Mouse (Mus musculus) liver, embryonic 13.5 days (tissue): ENCODE results near the gene Pdcd2l. TPM values are rescaled to one million over a fixed set of nuclear protein-coding genes. Genes with fewer than 3 reads are reported as not detected.
"Not testable (repeated sequence)": the region's sequence is repeated elsewhere in the genome, so short reads cannot be mapped to it uniquely, and the experiment has no call there.

Experiments used
- ATAC-seq: fragments of 200-750 bp; cut with Nextera tagmentation; 2 replicates; pipeline ENCODE4 v1.8.0; 2017; ENCODE audit warnings: low read depth, mild to moderate bottlenecking, moderate number of reproducible peaks, moderate library complexity
- DNase-seq: peaks from one replicate; pipeline ENCODE4 v3.0.0; 2022
- H3K27ac ChIP-seq: fragments of 300-500 bp; sonication (generic); 2 replicates; pipeline ENCODE4 v1.5.1; 2015; ENCODE audit warnings: moderate library complexity, mild to moderate bottlenecking, inconsistent platforms
- H3K27me3 ChIP-seq: fragments of 300-500 bp; sonication (generic); 2 replicates; pipeline ENCODE4 v1.6.1; 2015; ENCODE audit warnings: mild to moderate bottlenecking, inconsistent platforms
- H3K36me3 ChIP-seq: fragments of 300-500 bp; sonication (generic); 2 replicates; pipeline ENCODE4 v1.6.1; 2015; ENCODE audit warnings: mild to moderate bottlenecking, inconsistent platforms
- H3K4me1 ChIP-seq: fragments of 300-500 bp; sonication (generic); replicated peaks from 2 replicates; pipeline ENCODE4 v1.6.1; 2015; ENCODE audit warnings: inconsistent platforms
- H3K4me2 ChIP-seq: fragments of 300-500 bp; sonication (generic); 2 replicates; pipeline ENCODE4 v1.6.1; 2015; ENCODE audit warnings: inconsistent platforms, mild to moderate bottlenecking, moderate library complexity
- H3K4me3 ChIP-seq: fragments of 300-500 bp; sonication (generic); replicated peaks from 2 replicates; pipeline ENCODE4 v1.5.1; 2015; ENCODE audit warnings: mild to moderate bottlenecking, inconsistent platforms
- H3K9ac ChIP-seq: fragments of 300-500 bp; sonication (generic); 2 replicates; pipeline ENCODE4 v1.6.1; 2015; ENCODE audit warnings: mild to moderate bottlenecking, inconsistent platforms
- H3K9me3 ChIP-seq: fragments of 300-500 bp; sonication (generic); replicated peaks from 2 replicates; pipeline ENCODE4 v1.6.1; 2016; ENCODE audit warnings: inconsistent platforms
- WGBS: fragments of 180-500 bp; shearing (Covaris S2); methylation state at CpG from one replicate; pipeline ENCODE4 v1.1.7; 2015; ENCODE audit not compliant: insufficient replicate concordance; 5-methylcytosine and 5-hydroxymethylcytosine counted together
- polyA plus RNA-seq: library from polyadenylated mRNA; unstranded; fragments of >200 nt; fragmentation: Nextera tagmentation; extraction: Ambion mirVana; gene quantifications from 2 replicates; pipeline ENCODE4 v1.2.1, GENCODE M21; 2015

Gene Pdcd2l
- polyA plus RNA-seq, 1 experiment from 2014 or later: 32.1 TPM

GRCm38 (mm10) chr7:34208027-34208745, 11.7 kb upstream of the Pdcd2l start:
- 83% methylated on average over 9 of the region's 9 CpGs for WGBS
- Histone ChIP-seq H3K27me3 (no peaks in the 10 kb centered on the region), H3K4me3 (no peak overlapping the region), H3K9me3 (no peaks in the 10 kb centered on the region), H3K27ac (no peak overlapping the region), H3K4me2 (no peak overlapping the region), H3K4me1 (no peaks in the 10 kb centered on the region), H3K36me3 (peaks cover 100% of the 10 kb centered on the region), H3K9ac (no peak overlapping the region)
- ATAC-seq: no peak
- no peak for DNase-seq

GRCm38 (mm10) chr7:34206331-34206730, 9.9 kb upstream of the Pdcd2l start:
- no peak overlapping the region for H3K27ac ChIP-seq
- 76% methylated on average over 6 of the region's 6 CpGs for WGBS
- H3K27me3 ChIP-seq: no peaks in the 10 kb centered on the region
- no peak overlapping the region for H3K4me2 ChIP-seq
- no peaks in the 10 kb centered on the region for H3K4me1 ChIP-seq
- DNase-seq (no peak), ATAC-seq (no peak)
- H3K9ac ChIP-seq: no peak overlapping the region
- peaks cover 100% of the 10 kb centered on the region for H3K36me3 ChIP-seq
- no peak overlapping the region for H3K4me3 ChIP-seq
- no peaks in the 10 kb centered on the region for H3K9me3 ChIP-seq

- H3K27ac ChIP-seq, DNase-seq, H3K9me3 ChIP-seq, H3K27me3 ChIP-seq, H3K4me1 ChIP-seq, ATAC-seq, H3K9ac ChIP-seq, H3K4me2 ChIP-seq, H3K4me3 ChIP-seq: not testable (repeated sequence)
- peaks cover 69% of the 10 kb centered on the region for H3K36me3 ChIP-seq
- WGBS: 88% methylated on average over 10 of the region's 10 CpGs
Measured at GRCm38 (mm10) chr7:34202147-34202546, 5.7 kb upstream of the Pdcd2l start.

- Histone ChIP-seq H3K9me3 (no peaks in the 10 kb centered on the region), H3K27ac (no peak overlapping the region), H3K4me1 (peaks cover 11% of the 10 kb centered on the region), H3K36me3 (peaks cover 56% of the 10 kb centered on the region), H3K4me3 (no peak overlapping the region), H3K9ac (no peak overlapping the region), H3K27me3 (no peaks in the 10 kb centered on the region), H3K4me2 (no peak overlapping the region)
- 84% methylated on average over 2 of the region's 2 CpGs for WGBS
- no peak for DNase-seq
- ATAC-seq: no peak
Measured at GRCm38 (mm10) chr7:34200829-34201228, 4.4 kb upstream of the Pdcd2l start.

- Histone ChIP-seq H3K4me1 (peaks cover 20% of the 10 kb centered on the region), H3K27ac (no peak overlapping the region), H3K27me3 (no peaks in the 10 kb centered on the region), H3K9me3 (no peaks in the 10 kb centered on the region), H3K9ac (no peak overlapping the region), H3K4me3 (no peak overlapping the region), H3K4me2 (no peak overlapping the region), H3K36me3 (peaks cover 39% of the 10 kb centered on the region)
- WGBS: 36% methylated on average over 3 of the region's 3 CpGs
- no peak for ATAC-seq
- DNase-seq: peak; percentile 50
Measured at GRCm38 (mm10) chr7:34198346-34198745, 1.9 kb upstream of the Pdcd2l start.

GRCm38 (mm10) chr7:34195632-34196031, 829 bp downstream of the Pdcd2l start:
- DNase-seq: no peak
- H3K9ac ChIP-seq: peak overlapping the region; percentile 92
- H3K9me3 ChIP-seq: no peaks in the 10 kb centered on the region
- 42% methylated on average over 3 of the region's 3 CpGs for WGBS
- no peaks in the 10 kb centered on the region for H3K27me3 ChIP-seq
- peaks cover 29% of the 10 kb centered on the region for H3K36me3 ChIP-seq
- H3K4me1 ChIP-seq: peaks cover 20% of the 10 kb centered on the region
- peak overlapping the region; percentile 80 for H3K4me2 ChIP-seq
- H3K27ac ChIP-seq: peak overlapping the region; percentile 84
- H3K4me3 ChIP-seq: peak overlapping the region; percentile 99
- peak; percentile 40; the same call in 1 of the 2 replicates for ATAC-seq

- H3K4me2 ChIP-seq: no peak overlapping the region
- H3K9me3 ChIP-seq: no peaks in the 10 kb centered on the region
- peaks cover 46% of the 10 kb centered on the region for H3K36me3 ChIP-seq
- 77% methylated on average over 6 of the region's 6 CpGs for WGBS
- no peak overlapping the region for H3K9ac ChIP-seq
- ATAC-seq: no peak
- no peak for DNase-seq
- H3K4me1 ChIP-seq: peaks cover 17% of the 10 kb centered on the region
- no peak overlapping the region for H3K27ac ChIP-seq
- H3K4me3 ChIP-seq: no peak overlapping the region
- H3K27me3 ChIP-seq: no peaks in the 10 kb centered on the region
Measured at GRCm38 (mm10) chr7:34192825-34193224, 3.6 kb downstream of the Pdcd2l start.

- Histone ChIP-seq H3K9me3 (no peaks in the 10 kb centered on the region), H3K36me3 (peaks cover 71% of the 10 kb centered on the region), H3K27me3 (no peaks in the 10 kb centered on the region), H3K9ac (no peak overlapping the region), H3K4me3 (no peak overlapping the region), H3K27ac (no peak overlapping the region), H3K4me1 (no peaks in the 10 kb centered on the region), H3K4me2 (no peak overlapping the region)
- DNase-seq: no peak
- WGBS: 43% methylated on average over 12 of the region's 12 CpGs
- no peak for ATAC-seq
Measured at GRCm38 (mm10) chr7:34189376-34189989, 7.0 kb downstream of the Pdcd2l start.

- H3K4me1 ChIP-seq: no peaks in the 10 kb centered on the region
- no peak overlapping the region for H3K4me2 ChIP-seq
- DNase-seq (no peak), ATAC-seq (0 out of 2 replicates have a peak, but pooled peaks have one; percentile 15)
- WGBS: 71% methylated on average over 3 of the region's 3 CpGs
- peaks cover 51% of the 10 kb centered on the region for H3K36me3 ChIP-seq
- no peak overlapping the region for H3K9ac ChIP-seq
- no peak overlapping the region for H3K4me3 ChIP-seq
- H3K27ac ChIP-seq: no peak overlapping the region
- no peaks in the 10 kb centered on the region for H3K27me3 ChIP-seq
- H3K9me3 ChIP-seq: no peaks in the 10 kb centered on the region
Measured at GRCm38 (mm10) chr7:34183794-34184193, 12.7 kb downstream of the Pdcd2l start.

- no peaks in the 10 kb centered on the region for H3K9me3 ChIP-seq
- peaks cover 47% of the 10 kb centered on the region for H3K36me3 ChIP-seq
- 89% methylated on average over 13 of the region's 13 CpGs for WGBS
- no peak overlapping the region for H3K4me2 ChIP-seq
- DNase-seq (no peak), ATAC-seq (no peak)
- no peak overlapping the region for H3K27ac ChIP-seq
- H3K9ac ChIP-seq: no peak overlapping the region
- no peaks in the 10 kb centered on the region for H3K4me1 ChIP-seq
- H3K4me3 ChIP-seq: no peak overlapping the region
- H3K27me3 ChIP-seq: no peaks in the 10 kb centered on the region
Measured at GRCm38 (mm10) chr7:34183356-34183755, 13.1 kb downstream of the Pdcd2l start.

- WGBS: 71% methylated on average over 6 of the region's 6 CpGs
- not testable (repeated sequence) for H3K27ac ChIP-seq, DNase-seq
Measured at GRCm38 (mm10) chr7:34176241-34176640, 20.2 kb downstream of the Pdcd2l start.

GRCm38 (mm10) chr7:34172251-34172650, 24.2 kb downstream of the Pdcd2l start:
- WGBS: 50% methylated on average over 1 of the region's 1 CpGs

More at GRCm38 (mm10) chr7:34176241-34176640, 20.2 kb downstream of the Pdcd2l start:
- H3K4me3 ChIP-seq, ATAC-seq, H3K9me3 ChIP-seq, H3K4me1 ChIP-seq, H3K4me2 ChIP-seq, H3K27me3 ChIP-seq, H3K36me3 ChIP-seq, H3K9ac ChIP-seq: not testable (repeated sequence)

More at GRCm38 (mm10) chr7:34172251-34172650, 24.2 kb downstream of the Pdcd2l start:
- Histone ChIP-seq H3K9ac (no peak overlapping the region), H3K36me3 (no peaks in the 10 kb centered on the region), H3K4me2 (no peak overlapping the region), H3K27me3 (no peaks in the 10 kb centered on the region), H3K4me1 (peaks cover 4% of the 10 kb centered on the region; the same call in 1 of the 2 replicates), H3K9me3 (no peaks in the 10 kb centered on the region; the same call in 1 of the 2 replicates), H3K27ac (no peak overlapping the region), H3K4me3 (no peak overlapping the region)
- DNase-seq (no peak), ATAC-seq (no peak)
